Comparison of ENCODE assay signal across 21 mouse cellular contexts in genomic region chr2:155054672-155055071, GRCm38 (mm10). TPM values are rescaled to one million over a fixed set of nuclear protein-coding genes. Genes with fewer than 3 reads are reported as not detected.
"Had no signal": no experiment of that assay in that cellular context is flagged by ENCODE, and none has a peak within 500 bp of the region (broad histone marks: within the 10 kb centered on the region; RNA-seq: fewer than 3 reads in every experiment).

No protein-coding gene starts in this region.

- H3K36me3 ChIP-seq: lung, embryonic 15.5 days had no signal

- H3K4me3 ChIP-seq: left cerebral cortex, adult 2 months; limb, embryonic 13.5 days; liver, embryonic 13.5 days; lung, embryonic 15.5 days had no signal

- ATAC-seq: intestine, embryonic 16.5 days had no signal

- H3K4me2 ChIP-seq: limb, embryonic 13.5 days; liver, embryonic 13.5 days; lung, embryonic 15.5 days; midbrain, embryonic 11.5 days had no signal

- H3K27me3 ChIP-seq: limb, embryonic 13.5 days; liver, embryonic 13.5 days; lung, embryonic 15.5 days had no signal

- H3K9me3 ChIP-seq: limb, embryonic 13.5 days; liver, embryonic 13.5 days; lung, embryonic 15.5 days had no signal

- H3K9ac ChIP-seq: limb, embryonic 13.5 days; liver, embryonic 13.5 days; lung, embryonic 15.5 days had no signal

- H3K27ac ChIP-seq: left cerebral cortex, adult 2 months; limb, embryonic 13.5 days; liver, embryonic 13.5 days; lung, embryonic 15.5 days had no signal

- DNase-seq: kidney, adult 18-20 months; kidney, adult 9 months; kidney, postnatal 14 days; kidney, postnatal 4 days; layer of hippocampus, postnatal 36 days; liver, embryonic 13.5 days; lung, adult 18-20 months; lung, postnatal 10 days; lung, postnatal 4 days; midbrain, embryonic 14.5 days; thymus, adult 18-20 months; thymus, postnatal 36 days had no signal

RNA-seq across cellular contexts. Expression of gene Gm14226, which starts 36.6 kb away (rescaled TPM):
- total RNA-seq: megakaryocyte progenitor cell, adult 5-6 weeks; megakaryocyte-erythroid progenitor cell, adult 5-6 weeks; midbrain, postnatal 0 days had no signal
- polyA plus RNA-seq: small intestine, adult 2 months had no signal
